Mouse (Mus musculus): ENCODE data around the gene Pdzd2.

Gene Pdzd2

DNA sequence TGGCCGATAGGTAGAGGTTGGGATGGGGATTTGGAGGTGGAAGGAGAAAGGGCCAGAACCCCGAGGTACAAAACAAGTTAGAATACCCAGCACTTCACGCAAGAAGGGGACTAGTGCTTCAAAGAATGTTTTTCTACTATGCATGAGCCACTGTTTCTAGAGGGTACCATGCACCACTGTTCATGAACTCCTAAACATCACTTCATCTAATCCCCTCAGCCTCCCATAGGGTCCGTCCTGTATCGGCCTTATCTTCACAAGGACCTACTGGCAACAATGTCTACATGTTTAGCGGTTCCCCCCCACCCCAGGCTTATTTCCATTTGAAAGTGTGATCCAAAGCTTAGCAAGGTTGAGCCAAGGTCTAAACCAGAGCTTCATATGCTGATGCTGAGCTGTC lies 162.0 kb downstream of the Pdzd2 start:
- no peak for DNase-seq (ENCODE audit: low spot score in 2 of 2)

GRCm38 (mm10) chr15:12577054-12577696 lies 162.5 kb downstream of the Pdzd2 start:
- DNase-seq (ENCODE audit: low spot score in 2 of 2), result peak; percentile 14 to 24

DNA sequence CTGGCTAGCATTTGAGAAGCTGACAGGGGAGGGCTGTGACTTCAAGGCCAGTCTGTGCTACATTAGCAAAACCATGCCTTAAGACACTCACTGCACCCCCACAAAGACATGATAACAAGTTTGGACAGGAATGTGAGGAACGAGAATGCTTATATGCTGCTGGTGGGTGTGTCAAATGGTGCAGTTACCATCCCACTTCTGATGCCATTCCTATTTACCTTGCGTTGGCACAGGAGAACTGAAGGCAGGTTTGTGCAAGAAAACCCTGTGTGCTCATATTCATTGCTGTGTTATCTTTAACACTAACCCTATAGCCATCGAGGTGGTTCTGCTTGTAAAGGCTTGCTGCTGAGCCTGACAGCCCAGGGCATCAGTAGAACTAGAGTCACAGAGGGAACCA lies 166.1 kb downstream of the Pdzd2 start:
- DNase-seq (ENCODE audit: low spot score in 2 of 2), result no peak

GRCm38 (mm10) chr15:12571168-12571567 lies 168.6 kb downstream of the Pdzd2 start:
- no peak for DNase-seq (ENCODE audit: low spot score in 2 of 2)

GRCm38 (mm10) chr15:12566637-12567440 lies 172.9 kb downstream of the Pdzd2 start:
- no peak for DNase-seq (ENCODE audit: low spot score in 2 of 2)

- DNase-seq (ENCODE audit: low spot score in 2 of 2), result no peak
Observed at GRCm38 (mm10) chr15:12565281-12565680, 174.4 kb downstream of the Pdzd2 start.

- DNase-seq (ENCODE audit: low spot score in 2 of 2), result no peak
Observed at GRCm38 (mm10) chr15:12560505-12560904, 179.2 kb downstream of the Pdzd2 start.

DNA sequence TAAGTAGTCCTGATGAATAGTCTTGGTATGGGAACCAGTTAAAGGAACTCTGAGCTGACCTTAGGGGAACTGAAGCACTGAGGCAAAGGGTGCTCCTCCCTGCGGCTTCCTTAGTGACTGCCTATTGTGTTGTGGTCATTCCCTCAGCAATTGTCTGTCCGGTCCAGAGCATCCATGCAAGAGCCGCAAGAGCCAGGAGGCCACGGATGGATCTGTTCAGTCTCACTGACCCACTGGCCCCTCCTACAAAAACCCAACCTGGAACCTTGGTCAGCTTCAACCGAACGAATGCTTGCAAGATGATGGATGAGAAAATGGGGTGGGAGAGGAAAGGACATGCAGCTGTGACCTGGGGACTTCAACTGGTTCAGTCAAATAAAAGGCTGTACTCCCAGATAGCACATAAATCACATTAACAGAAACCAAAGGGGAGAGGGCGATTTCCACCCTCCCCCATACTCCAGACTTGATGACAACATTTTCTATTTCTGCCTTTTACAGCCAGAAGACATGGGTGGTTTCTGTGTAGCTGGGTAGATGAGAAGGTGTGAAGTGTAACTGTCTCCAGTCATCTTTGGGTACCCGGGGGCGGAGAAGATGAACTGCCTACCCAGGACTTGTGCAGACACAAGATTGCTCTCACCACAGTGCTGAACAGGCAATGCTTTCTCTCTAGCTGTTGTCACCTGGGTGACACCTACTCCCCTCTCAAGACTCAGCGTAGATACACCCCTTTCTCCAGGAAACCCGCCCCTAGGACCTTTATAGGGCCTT lies 181.9 kb downstream of the Pdzd2 start:
- DNase-seq (ENCODE audit: low spot score in 2 of 2), result no peak

DNA sequence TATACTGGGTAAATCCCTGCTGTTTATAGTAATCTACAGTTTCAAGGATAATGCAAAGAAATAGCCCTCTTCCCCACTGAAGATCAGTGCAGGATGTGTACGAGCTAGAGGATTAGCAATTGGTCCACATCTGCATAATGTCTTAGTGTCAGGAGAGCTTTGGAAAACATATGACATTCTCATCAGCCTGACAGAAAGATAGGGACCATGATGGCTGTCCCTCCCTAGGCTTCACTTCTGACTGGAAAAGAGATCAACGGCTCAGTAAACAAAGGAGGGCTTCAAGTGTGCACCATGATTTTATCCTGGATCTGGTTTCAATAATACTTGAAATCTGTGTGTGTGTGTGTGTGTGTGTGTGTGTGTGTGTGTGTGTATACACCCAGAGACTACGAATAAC lies 186.5 kb downstream of the Pdzd2 start:
- no peak for DNase-seq (ENCODE audit: low spot score in 2 of 2)

DNA sequence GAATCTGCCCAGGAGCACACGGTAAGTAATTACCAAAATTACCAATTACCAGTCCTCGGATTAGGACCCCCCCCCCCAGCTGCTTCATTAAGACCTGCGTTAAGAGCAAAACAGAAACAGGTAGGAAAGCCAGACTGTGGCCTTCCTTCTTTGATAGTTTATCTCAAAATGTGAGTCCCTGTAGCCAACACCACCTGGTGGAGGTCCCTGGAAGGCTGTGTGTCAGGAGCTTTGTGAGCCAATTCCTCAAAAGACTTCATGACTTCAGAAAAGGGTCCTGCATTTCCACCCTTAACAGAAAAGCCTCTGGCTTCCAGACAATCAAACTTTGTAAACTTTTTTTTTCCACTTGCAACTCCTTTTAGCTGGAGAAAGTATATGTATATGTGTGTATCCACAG lies 188.8 kb downstream of the Pdzd2 start:
- no peak for DNase-seq (ENCODE audit: low spot score in 2 of 2)

DNA sequence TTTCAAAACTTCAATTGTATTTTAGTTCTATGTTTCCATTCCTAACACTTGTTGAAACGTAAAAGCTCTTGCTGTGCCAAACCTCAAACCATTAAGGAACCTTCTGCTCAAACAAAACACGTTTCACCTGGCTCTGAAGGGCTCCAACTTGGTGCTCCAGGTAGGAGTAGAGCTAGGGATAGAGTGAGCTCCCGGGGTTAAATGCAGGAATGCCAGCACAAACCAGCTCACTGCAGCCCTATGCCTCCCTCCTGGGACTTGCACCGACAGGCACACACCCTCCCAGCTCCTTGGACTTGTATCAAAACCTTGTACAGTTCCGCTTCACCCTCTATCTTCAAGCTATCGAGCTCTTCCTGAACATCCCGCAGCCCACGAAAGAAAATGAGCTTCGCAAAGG lies 189.3 kb downstream of the Pdzd2 start:
- no peak for DNase-seq (ENCODE audit: low spot score in 2 of 2)

DNA sequence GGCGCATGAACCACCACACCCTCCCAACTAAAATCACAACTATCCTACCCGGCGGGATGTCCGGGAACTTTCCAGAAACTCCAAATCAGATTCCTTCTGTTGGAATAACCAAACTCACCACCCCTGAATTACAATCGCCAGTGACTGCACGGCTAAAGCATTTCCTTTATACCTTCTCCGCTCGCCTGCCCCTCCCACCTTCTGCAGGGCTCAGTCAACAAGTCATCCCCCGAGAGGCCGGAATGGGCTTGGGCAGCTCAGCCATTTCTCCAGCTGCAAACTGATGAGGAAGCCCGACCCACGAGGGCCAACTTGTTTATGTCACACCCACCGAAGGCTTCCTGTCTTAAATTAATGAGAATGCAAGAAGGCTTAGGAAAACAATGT lies 189.8 kb downstream of the Pdzd2 start:
- DNase-seq (ENCODE audit: low spot score in 2 of 2), result no peak

- DNase-seq (ENCODE audit: low spot score in 2 of 2), result no peak
Observed at GRCm38 (mm10) chr15:12549271-12549918, 190.3 kb downstream of the Pdzd2 start.

DNA sequence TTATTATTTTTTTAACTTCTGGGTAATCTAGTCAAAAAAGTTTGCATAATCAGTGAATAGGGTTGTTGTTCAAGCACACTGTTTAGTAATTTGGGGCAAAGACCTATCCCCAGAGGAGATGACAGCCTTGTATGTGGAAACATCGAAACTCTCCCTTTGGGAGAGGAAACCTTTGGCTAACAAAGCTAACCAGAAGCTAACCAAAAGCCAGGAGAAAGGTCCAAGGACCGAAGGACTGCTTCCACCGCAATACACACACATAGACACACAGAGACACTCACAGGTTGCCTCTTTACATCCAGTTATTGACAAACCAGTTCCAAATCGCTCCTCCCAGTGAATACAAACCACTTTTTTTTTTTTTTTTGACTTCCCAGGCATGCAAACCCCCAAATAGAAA lies 191.0 kb downstream of the Pdzd2 start:
- DNase-seq (ENCODE audit: low spot score in 2 of 2), result no peak

- DNase-seq (ENCODE audit: low spot score in 2 of 2), result no peak
Observed at GRCm38 (mm10) chr15:12547640-12548405, 191.9 kb downstream of the Pdzd2 start.

DNA sequence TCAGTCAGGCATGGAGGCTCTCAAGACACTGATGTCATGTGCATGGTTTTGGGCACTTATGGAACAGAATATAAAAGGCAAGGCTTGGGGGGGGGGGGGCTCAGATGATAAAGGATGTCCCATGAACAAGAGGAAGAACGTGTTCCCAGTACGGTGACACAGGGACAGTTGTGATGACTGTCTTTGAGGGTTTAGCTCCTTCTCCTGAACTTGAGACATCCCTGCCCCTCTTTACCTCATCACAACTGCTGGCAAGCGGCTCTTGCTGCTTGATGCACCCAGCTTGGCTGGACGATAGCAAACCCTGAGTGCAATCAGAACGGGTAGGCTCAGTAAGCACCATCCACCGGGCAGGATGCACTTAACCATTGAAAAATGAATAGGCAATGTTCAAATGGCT lies 192.9 kb downstream of the Pdzd2 start:
- no peak for DNase-seq (ENCODE audit: low spot score in 2 of 2)

DNA sequence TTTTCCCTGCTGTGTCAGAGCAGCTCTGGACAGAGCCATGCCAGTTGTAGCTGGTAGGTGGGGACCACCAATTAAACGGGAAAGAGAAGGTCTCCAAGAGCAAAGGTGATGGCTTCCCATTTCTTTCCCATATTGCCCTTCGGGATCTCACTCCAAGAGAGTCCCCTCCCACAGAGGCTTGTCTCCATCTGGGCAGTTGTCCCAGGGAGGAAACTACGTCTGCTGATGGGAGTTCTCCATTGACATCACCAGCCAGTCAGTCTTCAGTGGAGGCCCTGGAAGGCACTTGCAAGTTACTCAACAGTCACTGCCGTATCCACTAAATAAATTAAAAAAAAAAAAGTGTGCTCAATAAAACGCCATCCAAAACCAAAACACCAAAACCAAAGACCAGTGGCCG lies 194.1 kb downstream of the Pdzd2 start:
- DNase-seq (ENCODE audit: low spot score in 2 of 2), result no peak

DNA sequence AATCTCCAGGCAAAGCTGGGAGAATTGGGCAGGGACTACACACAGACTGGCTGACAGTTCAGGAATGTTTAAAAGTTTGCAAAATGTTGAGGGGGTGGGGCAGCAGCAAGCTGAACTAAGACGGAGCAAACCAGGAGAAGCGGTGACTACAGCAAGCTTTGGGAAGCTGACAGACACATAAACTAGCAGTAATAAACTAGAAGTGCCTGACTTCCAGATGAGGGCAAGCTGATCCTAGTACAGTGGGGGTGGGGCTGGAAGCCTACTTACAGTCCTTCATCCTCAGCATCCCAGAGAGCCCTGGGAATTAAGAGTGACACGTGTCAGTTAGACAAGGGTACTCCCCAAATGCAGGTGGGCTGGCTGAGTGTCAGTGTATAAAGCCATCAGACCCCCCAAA lies 194.5 kb downstream of the Pdzd2 start:
- DNase-seq (ENCODE audit: low spot score in 2 of 2), result no peak

GRCm38 (mm10) chr15:12543686-12544325 lies 195.9 kb downstream of the Pdzd2 start:
- DNase-seq (ENCODE audit: low spot score in 2 of 2), result no peak

DNA sequence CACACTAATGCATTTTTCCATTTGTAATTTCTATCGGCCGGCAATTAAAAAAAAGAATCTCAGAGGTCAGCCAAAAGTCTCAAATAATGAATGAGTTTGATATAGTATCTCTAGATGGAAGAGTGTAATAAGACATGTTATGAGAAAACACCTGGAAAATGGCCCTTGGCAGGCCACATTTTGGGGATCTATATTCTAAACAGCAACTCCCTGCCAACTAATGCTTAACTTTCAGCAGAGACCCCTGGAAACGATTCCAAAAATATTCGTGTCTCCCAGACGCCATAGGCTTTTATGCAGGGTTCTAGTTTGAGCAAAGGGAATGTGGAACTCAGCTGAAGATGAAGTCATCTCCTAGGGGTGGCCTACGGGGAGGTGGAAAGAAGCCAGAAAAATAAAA lies 197.4 kb downstream of the Pdzd2 start:
- no peak for DNase-seq (ENCODE audit: low spot score in 2 of 2)

All from frontal cortex, postnatal 25 days (tissue).